Mouse (Mus musculus) regulatory T cell (primary cell): ENCODE measurements around the gene Foxk1.

Experiments used
- in situ Hi-C: fragments of 300-600 bp; cut with MboI, MseI; formaldehyde crosslinking; loops from one replicate; pipeline ENCODE4 v1.15.1; 2025; ENCODE audit warnings: high pct_unique_total_duplicates

Gene Foxk1

DNA sequence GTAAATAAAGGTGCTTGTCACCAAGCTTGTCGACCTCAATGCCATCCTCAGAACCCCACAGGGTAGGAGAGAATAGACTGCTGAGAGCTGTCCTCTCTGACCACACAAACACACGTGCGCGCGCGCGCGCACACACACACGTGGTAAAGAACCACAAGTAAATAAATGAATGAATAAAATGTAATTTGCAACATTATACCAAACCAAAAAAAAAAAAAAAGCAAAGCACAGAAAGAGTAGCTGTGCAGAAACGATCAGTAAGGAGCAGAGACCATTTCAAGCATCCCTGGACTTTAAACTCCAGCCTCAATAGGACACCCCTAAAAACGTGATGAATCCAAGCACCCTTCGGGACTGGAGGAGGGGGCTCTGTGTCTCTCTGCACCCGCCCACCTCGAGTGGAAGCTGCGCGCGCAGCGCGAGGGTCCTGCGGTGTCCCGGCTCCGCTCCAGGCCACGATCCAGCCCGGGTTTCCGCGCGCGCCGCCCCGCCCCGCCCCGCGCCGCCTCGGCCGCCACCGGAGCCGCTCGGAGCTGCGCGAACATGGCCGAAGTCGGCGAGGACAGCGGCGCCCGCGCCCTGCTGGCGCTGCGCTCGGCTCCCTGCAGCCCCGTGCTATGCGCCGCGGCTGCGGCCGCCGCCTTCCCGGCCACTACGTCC is at the start of gene Foxk1:
Gene Foxk1, plus strand, starts transcription at position 517 of the 660 bp plus-strand sequence.
- in situ Hi-C loops: loop anchor here (10.0 kb wide), 1 partner anchor 1526 kb away; no protein-coding TSS in a partner anchor

DNA sequence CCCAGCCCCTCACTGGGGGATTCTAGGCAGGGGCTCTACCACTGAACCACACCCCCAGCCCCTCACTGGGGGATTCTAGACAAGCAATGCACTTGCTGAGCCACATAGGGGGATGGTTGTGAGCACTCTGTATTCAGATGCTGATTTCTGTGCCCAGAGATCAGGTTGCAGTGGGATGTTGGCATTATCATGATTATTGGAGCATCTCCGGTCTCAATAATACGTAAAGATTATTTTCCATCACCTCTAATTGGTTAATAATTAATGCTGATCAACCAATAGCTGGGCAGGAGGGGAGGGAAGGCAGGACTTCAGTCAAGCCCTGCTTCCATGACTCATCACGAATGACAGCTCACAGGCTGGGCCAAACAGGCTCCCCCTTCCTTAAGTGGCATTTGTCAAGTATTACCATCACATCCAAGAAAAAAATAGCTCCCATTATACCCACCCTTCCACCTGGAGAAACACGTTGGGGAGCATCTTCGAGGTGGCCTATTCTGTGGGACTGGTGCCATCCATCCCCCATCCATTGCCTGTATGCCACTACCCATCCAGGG is 48.9 kb upstream of the Foxk1 start:
- in situ Hi-C loops: no loop called here

DNA sequence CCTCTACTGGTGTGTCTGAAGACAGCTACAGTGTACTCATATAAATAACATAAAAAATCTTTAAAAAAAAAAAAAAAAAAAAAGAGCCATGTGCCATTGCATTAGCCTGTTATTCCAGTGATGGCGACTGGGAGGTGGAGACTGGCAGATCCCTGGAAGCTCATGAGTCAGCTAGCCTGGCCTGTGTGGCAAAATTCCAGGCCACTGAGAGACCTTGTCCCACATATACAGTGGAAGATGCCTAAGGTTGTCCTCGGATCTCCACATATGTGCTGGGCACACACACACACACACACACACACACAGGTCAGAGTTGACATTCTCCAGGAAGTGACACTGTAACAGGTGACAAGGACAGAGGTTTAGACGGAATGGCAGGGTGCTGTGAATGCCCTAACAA is 46.2 kb upstream of the Foxk1 start:
- in situ Hi-C loops: no loop called here

DNA sequence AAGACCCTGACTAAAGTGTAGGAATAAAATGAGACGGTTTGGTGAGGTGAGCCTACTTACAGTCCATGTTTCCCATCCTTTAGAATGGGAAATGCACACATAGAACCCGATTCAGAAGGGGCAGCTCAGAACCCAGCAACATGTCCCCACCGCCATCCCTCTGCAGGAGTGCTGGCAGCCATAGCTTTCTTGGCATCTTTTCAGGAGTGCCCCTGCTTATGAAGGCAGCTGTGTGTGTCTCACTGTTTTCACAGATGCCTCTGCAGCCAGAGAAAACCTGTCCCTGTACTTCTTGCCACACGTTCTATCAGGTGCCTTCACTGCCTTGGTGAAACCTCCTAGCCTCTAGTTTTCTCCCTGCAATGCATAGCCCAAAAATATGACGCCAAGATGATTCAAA is 40.1 kb upstream of the Foxk1 start:
- in situ Hi-C loops: no loop called here

DNA sequence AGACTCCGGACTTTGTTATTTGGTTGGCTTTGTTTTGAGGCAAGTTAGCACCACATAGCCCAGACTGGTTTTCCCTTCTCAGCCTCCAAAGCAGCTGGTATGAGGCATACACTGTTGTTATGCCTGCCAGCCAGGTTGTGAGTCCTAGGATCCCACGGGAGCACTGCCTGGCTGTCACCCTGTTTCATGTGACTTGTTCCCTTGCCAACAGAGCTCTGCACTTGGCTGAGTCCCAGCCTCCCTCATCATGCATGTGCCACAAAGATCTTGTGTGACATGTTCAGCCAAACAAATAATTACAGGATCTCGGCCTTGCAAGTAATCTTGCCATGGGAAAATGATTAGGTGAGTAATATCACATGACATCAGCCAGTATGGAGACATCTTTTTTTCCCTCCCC is 38.4 kb upstream of the Foxk1 start:
- in situ Hi-C loops: no loop called here

DNA sequence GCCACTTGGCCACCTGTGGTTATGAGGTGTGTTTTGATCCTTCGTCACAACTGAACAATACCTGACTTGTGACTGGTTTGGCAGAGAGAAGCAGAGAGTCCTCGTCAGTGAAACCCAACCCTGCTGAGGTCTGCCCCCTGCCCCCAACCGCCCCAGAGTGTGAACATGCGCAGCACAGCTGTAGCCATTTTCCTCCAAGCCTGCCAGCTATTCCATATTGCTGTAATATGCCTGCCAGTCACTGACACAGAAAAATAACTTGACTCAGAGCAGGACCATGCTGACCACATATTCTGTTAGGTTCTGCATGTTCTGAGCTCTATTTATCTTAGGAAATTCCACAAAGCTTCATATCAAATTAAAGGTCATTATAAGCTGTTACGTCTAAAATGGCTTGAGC is 37.2 kb upstream of the Foxk1 start:
- in situ Hi-C loops: no loop called here

DNA sequence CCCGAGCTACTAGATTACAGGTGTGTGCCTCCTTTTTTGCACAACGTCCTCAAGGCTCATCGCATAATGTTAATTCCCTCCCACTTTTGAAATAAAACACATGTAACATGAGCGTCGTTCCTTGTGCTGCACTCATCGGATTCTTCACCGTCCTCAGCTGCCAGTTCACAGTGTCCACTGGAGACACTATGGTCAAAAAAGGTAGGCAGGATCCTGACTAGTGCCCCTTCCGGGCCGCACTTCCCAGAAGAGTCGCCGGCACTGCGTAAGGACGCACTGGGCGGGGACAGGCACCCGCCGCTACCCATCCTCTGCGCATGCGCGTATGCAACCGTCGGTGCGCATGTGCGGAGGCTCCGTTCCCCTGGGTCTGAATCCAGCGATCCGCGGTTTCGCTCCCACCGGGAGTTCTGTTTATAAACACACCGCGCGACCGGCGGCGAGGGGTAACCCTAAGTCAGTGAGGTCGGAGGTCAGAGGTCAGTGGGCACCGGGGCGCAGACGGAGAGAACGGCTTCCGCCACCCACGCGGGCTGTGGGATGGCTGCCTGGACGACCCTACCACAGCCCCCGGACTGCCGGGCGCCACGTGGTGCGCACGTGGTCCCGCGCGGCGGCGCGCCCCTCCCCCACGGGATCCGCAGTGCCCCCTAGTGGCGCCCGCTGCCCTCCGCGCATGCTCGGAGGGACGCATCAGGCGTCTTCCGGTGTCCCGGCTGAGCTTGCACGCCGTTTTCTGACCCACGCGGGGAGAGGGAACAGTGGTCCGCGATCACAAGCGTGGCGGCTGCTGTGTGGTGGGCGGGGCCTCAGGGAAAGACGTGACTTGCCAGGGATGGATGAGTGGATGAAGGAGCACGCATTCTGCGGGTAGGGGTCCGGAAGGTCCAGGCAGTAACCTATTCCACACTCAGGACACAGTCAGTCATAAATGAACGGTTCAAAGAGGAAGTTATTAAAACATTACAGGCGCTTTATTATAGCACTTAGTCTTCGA is 33.9 kb upstream of the Foxk1 start:
- in situ Hi-C loops: loop anchor here (5.0 kb wide), 2 partner anchors 40 to 75 kb away; no protein-coding TSS in a partner anchor

DNA sequence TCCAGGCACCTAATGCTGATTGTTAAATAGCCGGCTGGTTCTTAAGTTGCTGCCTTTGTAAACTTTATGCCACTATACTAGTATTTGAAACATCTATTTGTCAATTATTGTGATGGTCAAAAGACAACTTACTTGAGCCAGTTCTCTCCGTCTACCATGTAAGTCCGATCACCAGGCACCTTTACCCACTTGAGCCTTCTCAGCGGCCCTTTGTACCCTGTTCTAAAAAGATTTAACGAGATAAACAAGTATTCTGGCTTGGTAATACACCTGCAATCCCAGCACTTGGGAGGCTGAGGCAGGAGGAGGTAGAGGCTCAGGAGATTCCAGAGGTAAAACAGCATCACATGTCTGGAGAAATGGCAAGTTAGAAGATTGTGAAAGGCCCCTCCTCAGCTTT is 33.2 kb upstream of the Foxk1 start:
- in situ Hi-C loops: loop anchor here (5.0 kb wide), 2 partner anchors 39 to 74 kb away; no protein-coding TSS in a partner anchor

DNA sequence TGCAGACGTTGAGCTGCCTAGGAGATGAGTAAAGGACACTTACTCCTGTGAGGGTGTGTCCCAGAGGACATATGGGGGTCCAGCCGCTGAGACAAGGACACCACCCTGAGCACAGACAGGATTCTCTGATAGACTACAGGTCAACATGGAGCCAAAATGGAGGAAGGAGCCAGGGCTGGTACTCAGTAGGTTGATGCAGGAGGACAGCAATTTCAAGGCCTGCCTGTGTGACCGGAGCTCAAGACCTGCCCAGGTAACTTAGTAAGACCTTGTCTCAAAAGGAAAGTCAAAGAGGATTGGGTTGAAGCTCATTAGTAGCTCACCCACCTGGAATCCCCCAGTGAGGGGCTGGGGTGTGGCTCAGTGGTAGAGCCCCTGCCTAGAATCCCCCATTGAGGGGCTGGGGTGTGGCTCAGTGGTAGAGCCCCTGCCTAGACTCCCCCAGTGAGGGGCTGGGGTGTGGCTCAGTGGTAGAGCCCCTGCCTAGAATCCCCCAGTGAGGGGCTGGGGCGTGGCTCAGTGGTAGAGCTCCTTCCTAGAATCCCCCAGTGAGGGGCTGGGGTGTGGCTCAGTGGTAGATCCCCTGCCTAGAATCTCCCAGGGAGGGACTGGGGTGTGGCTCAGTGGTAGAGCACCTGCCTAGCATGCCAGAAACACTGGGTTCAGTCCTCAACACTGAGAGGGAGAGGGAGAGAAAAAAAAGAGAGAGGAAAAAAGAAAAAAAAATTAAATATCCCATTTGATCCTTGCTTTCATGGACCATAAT is 30.7 kb upstream of the Foxk1 start:
- in situ Hi-C loops: loop anchor here (10.0 kb wide), 1 partner anchor 534 kb away; the partner anchor contains the start of gene Actb

DNA sequence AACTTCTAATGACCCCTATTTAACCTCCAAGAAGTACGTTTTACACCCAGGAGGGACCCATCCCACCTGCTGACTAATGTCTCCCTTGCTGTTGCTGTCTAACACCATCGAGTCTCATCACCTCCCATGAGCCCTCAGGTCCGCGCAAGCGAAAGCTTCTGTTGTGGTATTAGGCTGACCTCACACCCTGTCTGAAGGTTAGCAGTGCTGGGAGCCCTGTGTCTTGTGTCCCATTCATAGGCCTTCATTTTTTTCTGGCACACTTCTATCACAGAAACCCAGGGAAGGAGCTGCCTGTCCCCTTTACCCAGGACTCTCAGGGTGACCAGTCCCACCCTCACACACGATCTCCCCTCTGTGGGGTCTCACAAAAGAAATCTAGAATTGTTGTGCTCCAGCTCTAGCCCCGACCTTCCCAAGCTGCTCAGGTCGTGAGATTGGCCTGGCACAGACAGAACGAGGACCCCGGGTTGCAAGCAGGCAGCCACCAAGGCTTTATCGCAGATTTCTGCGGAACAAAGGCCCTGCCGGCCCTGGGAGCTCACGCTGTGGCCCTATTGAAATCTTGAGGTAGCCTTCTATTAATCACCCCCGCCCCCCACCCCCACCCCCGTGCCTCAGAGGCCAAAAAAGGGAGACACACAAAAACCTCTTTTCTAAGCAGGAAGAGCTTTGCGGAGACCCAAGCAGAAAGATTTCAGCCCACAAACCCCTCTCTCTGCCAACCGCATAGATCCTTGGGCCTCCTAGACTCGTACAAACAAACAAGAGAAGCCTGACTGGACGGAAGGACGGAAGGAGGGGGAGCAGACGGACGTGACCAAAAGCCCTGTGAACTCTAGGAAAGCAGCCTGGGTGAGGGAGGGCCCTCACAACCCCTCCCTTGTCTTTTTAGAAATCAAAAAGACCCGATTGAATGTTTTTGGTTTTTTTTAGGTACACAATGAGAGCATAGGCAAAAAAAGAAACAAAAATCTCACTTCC is 29.8 kb upstream of the Foxk1 start:
- in situ Hi-C loops: loop anchor here (10.0 kb wide), 1 partner anchor 533 kb away; the partner anchor contains the start of gene Actb

DNA sequence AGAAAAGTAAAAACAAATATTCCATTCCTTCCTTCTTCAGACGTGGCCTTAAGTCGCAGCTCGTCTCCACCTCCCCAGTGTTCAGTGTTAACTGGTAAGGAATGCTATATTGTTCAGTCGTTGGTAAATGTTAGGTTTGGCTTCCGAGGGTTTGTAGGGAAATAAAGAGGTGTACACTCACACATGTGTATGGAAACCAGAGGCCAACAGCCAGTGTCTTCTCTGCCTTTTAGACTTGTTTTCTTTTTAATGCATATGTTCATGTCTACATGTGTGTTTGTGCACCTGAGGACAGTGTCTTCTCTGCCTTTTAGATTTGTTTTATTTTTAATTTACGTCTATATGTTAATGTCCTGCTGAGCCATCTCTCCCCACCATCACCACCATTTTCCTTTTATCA is 29.1 kb upstream of the Foxk1 start:
- in situ Hi-C loops: loop anchor here (10.0 kb wide), 1 partner anchor 533 kb away; the partner anchor contains the start of gene Actb

DNA sequence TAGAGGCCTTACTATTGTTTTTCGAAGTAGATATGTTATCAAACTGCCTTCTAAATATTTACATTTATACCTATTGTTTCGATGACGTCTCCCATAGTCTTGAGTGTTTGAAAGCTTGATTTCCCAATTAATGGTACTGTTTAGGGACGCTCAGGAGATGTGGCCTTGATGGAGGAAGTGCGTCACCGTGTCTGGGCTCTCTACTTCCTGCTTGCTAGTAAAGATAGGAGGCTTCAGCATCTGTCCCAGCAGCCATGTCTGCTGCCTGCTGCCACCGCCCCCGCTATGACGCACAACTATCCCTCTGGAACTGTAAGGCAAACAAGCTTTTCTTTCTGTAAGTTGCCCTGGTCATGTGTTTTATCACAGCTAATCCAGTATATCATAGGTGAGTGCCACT is 27.0 kb upstream of the Foxk1 start:
- in situ Hi-C loops: loop anchor here (10.0 kb wide), 1 partner anchor 530 kb away; the partner anchor contains the start of gene Actb

DNA sequence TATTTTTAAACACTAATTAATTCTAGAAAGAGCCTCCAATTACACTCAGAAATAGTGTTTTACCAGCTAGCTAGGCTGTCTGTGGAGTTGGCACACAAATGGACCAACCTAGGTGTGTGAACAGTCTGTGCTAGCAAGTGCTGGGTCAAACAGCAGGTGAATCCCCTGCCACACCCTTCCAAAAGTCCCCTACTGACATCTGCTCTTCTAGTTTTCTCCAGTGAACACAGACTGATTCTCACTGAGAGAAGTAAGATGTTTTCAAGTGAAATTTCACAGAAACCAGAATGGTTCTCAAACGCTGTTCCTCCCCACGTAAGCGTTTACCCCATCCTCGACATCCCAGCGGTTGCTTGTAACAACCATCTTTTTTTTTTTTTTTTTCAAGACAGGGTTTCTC is 25.7 kb upstream of the Foxk1 start:
- in situ Hi-C loops: loop anchor here (10.0 kb wide), 1 partner anchor 529 kb away; the partner anchor contains the start of gene Actb

DNA sequence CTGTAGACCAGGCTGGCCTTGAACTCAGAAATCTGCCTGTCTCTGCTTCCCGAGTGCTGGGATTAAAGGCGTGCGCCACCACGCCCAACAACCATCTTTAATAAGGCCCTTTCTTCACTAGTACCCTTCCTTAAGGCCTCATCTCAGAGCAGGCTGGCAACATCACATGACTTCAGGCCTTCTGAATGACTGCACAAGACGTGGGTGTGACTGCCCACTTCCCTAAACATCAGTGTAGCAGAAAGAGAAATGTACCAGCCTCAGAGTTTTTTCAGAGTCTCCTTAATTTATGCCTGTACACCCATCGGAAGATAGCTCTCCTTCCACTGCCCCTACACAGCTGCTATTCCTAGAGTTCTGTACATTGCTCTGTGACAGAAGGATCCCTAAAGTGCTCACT is 25.2 kb upstream of the Foxk1 start:
- in situ Hi-C loops: loop anchor here (10.0 kb wide), 1 partner anchor 529 kb away; the partner anchor contains the start of gene Actb

DNA sequence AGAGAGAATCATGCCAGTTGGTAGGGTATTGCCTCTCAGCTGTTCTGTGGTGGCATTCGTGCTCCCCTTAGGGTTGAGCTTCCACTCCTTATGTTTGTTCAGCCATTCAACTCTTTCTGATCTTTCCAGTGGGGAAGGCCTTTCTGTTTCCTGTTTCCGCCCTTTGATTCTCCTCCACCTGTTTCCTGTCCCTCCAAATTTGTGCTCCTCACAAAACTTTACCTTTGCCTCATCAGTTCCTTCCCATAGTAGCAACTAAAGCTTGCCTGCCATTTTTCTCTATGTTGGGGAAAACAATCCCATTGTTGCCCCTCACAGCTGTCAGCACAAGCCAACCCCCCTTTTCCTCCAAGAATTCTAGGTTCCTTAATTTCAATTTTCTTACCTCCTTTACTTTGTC is 23.2 kb upstream of the Foxk1 start:
- in situ Hi-C loops: loop anchor here (10.0 kb wide), 1 partner anchor 527 kb away; the partner anchor contains the start of gene Actb

DNA sequence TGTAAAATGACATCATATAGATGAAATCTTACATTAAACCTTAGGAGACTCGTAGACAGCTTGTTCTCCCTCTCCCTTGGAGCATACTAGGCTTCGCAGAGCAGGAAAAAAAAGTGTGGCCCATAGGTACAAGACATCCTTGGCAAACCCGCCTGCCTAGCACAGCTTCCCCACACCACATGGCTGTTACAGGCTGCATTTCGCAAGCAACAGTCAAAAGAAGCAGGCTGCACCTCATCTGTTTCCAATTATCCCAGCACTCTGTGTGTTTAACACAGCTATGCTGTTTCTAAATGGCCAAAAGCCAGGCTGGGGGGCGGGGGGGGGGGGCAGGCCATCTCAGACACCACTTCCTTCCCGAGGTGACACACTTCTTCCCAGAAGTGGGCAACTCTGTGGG is 20.8 kb upstream of the Foxk1 start:
- in situ Hi-C loops: loop anchor here (10.0 kb wide), 1 partner anchor 544 kb away; no protein-coding TSS in a partner anchor

DNA sequence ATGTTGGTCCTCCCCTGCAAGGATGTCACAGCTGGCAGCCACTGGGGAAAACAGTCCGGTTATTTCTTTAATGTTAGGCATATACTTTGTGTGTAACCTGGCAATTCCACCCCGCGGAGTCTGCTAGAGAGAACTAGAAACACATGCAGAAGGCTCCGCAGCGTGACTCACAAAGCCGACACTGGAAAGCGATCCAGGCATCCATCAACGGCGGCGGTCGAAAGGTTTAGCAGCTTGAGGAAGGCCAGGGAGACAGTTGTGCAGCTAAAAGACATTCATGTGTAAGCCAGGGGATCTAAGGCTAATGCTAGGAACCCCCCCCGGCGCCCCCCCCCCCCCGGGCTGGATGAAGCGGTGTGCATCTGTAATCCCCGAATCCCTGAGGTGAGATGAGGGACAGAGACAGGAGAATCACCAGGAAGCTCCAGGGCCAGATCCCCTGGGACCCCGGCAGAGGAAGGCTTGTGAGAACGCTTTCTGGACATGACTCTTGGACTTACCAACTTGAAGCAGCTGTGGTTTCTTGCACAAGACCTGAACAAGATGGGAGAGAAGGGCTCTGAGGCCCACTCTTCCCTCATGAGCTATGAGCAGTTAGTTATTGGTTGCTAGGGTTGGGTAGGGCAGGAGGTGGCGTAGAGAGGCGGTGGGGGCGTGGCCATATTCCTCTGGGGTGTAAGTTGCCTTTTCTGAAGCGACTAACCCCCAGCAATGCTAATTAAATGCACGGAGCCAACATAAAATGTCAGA is 16.2 kb upstream of the Foxk1 start:
- in situ Hi-C loops: loop anchor here (10.0 kb wide), 1 partner anchor 540 kb away; no protein-coding TSS in a partner anchor

DNA sequence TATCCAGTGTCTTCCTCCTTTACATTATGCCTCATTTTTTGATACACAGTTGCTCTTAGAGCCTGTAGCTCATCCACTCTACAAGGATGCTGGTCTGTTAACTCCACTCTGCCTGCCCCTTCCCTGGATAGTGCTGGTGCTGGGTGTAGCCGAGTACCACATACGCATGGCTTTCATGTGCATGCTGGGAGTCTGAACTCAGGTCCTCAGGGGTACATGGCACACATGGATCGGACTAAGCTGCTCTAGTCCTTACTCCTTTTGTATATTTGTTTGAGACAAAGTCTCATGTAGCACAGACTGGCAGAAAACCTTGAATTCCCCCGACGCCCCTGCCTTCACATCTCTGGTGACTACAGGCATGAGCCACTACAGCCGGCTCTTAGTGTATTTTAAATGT is 15.0 kb upstream of the Foxk1 start:
- in situ Hi-C loops: loop anchor here (10.0 kb wide), 1 partner anchor 538 kb away; no protein-coding TSS in a partner anchor
